Mouse (Mus musculus): ENCODE measurements at regions not wholly inside any gene's neighbourhood (a gene's known extent, or its start where the extent isn't known, plus 50 kb on each side); places are given as distances from the start of the nearest gene placed in this dataset.

DNA sequence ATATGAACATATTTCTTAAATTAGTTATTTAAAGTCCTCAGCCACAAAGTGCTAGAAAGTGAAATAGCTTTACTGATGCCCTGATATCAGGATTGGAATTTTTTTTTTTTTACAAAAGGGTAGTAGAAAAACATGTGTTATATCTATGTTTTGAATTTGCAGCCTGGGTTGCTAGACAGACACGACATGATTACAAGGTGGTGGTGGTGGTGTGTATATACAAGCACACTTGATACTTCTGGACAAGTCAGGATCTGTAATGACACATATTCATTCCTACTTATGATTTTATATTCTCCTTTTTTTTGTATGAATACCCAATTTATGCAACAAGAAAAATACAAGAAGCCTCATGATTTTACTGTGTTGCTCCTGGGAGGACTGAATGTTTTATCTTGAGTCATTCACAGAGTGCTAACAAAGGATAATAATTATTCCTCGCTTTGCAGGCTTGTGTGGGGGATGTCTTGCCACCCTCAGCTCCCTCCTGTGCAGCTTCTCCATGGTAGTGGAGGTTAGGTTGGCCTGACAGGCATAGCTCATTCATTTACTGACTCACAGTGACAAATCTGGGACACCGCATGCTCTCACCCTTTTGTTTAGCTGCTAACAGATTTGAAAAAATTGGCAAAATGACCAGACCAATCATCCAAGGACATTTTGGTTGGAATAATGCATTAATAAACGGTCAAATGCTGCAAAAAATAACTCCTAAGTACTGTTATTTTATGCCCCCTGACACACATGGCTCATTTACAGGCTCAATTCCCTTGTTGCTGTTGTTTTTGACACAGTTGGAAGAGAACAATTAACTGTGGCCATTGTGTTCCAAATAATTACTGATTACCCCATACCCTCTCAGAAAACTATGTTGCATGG, 303.3 kb upstream of the Sel1l start:
- H3K4me1 ChIP-seq (replicated peaks; ENCODE audit: low read depth, low read length) = peaks cover 5% of the 10 kb centered on the region
- no peak for TF ChIP-seq CTCF (conservative IDR thresholded peaks at IDR 0.05; ENCODE audit: low read length)
- no peak for TF ChIP-seq NANOG (IDR thresholded peaks at IDR 0.05; ENCODE audit: borderline replicate concordance, low read length)
- no peak for TF ChIP-seq POU5F1 (IDR thresholded peaks at IDR 0.05; ENCODE audit: borderline replicate concordance, low read length)
- H3K9me3 ChIP-seq (ENCODE audit: low read length) = no peaks in the 10 kb centered on the region
- no peaks in the 10 kb centered on the region for H3K27me3 ChIP-seq (ENCODE audit: insufficient read depth, low read length)
- H3K4me3 ChIP-seq (replicated peaks; ENCODE audit: low read length) = no peak overlapping the region
- H3K36me3 ChIP-seq (ENCODE audit: insufficient read depth, low read length) = no peaks in the 10 kb centered on the region

DNA sequence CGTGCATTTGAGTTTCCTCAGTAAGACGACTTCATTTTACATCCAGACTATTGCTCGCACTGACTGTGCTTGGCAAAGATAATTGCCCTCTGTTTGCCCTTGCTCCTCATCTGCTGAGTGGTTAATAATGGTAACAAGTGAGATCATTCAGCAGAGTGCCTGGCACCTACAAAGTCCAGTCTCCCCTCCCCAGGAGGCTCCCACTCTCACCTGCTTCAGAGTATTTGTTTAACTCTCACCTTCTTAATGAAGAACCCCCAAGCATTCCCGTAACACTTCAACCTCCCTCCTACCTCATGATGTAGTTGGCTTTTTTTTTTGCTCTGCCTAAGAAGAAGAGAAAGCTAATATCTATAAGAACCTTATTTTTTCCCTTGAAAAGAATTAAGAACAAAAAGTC, 288.6 kb upstream of the Sel1l start:
- no peak for TF ChIP-seq POU5F1 (IDR thresholded peaks at IDR 0.05; ENCODE audit: borderline replicate concordance, low read length)
- no peak for TF ChIP-seq NANOG (IDR thresholded peaks at IDR 0.05; ENCODE audit: borderline replicate concordance, low read length)
- TF ChIP-seq CTCF (conservative IDR thresholded peaks at IDR 0.05; ENCODE audit: low read length) = no peak
- H3K27me3 ChIP-seq (ENCODE audit: insufficient read depth, low read length) = no peaks in the 10 kb centered on the region

DNA sequence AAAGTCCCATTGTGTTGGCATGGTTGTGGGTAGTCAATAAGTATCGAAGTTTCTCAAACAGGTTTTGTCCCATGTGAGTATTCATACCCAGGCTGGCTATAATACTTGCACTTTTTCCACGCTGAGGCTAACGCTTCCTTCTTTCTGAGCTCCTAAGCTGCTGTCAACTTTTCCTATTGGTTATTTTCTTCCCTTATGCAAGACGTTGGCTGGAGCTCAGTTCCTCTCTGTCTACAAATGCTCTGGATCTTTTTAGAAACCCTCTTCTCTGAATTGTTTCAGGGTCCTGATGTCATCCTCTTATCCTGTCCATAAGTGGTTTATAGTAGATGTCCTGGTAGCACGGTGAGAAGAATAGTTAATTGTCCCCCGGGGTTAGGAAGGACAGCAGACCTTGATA, 278.7 kb upstream of the Sel1l start:
- H3K36me3 ChIP-seq (ENCODE audit: insufficient read depth, low read length) = no peaks in the 10 kb centered on the region
- H3K9me3 ChIP-seq (ENCODE audit: low read length) = no peaks in the 10 kb centered on the region
- H3K4me1 ChIP-seq (replicated peaks; ENCODE audit: low read depth, low read length) = no peaks in the 10 kb centered on the region
- no peaks in the 10 kb centered on the region for H3K27me3 ChIP-seq (ENCODE audit: insufficient read depth, low read length)
- no peak for TF ChIP-seq CTCF (conservative IDR thresholded peaks at IDR 0.05; ENCODE audit: low read length)
- no peak for TF ChIP-seq POU5F1 (IDR thresholded peaks at IDR 0.05; ENCODE audit: borderline replicate concordance, low read length)
- H3K4me3 ChIP-seq (replicated peaks; ENCODE audit: low read length) = no peak overlapping the region

More for the DNA sequence above, 288.6 kb upstream of the Sel1l start:
- no peaks in the 10 kb centered on the region for H3K9me3 ChIP-seq (ENCODE audit: low read length)
- H3K4me1 ChIP-seq (replicated peaks; ENCODE audit: low read depth, low read length) = no peaks in the 10 kb centered on the region
- no peaks in the 10 kb centered on the region for H3K36me3 ChIP-seq (ENCODE audit: insufficient read depth, low read length)
- no peak overlapping the region for H3K4me3 ChIP-seq (replicated peaks; ENCODE audit: low read length)

DNA sequence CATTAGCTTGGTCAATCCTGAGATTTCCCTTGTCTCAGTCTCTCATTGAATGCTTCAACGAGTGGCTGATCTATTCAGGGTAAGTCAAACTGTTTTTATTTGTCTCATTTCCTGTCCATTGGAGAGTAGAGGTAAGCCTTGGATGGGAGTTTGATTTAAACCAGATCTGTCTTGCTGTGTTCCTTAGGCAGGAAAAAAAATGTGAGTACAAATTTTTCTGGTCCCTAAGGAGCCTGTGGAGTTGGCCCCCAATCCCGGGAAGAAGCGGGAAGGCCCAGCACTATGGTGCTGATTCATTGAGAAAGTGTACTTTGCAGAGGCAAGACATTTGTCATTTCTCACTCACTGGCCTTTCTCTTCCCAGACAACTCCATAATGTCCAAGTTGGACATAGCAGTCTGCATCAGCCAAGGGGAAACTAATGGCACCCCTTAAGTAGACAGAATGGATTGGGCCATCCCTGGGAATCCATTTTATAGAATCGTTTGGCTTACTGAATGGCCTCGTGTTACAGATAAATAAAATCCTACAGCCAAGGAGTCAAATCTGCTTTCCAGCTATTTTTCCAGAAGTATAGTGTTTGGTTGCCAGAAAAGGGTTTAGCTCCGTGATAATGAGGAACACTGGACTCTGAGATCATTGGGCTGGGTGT, 271.3 kb upstream of the Sel1l start:
- Histone ChIP-seq H3K4me1 (replicated peaks; ENCODE audit: low read depth, low read length) (no peaks in the 10 kb centered on the region), H3K36me3 (ENCODE audit: insufficient read depth, low read length) (no peaks in the 10 kb centered on the region), H3K27me3 (ENCODE audit: insufficient read depth, low read length) (no peaks in the 10 kb centered on the region), H3K4me3 (replicated peaks; ENCODE audit: low read length) (no peak overlapping the region), H3K9me3 (ENCODE audit: low read length) (peaks cover 7% of the 10 kb centered on the region)
- no peak for TF ChIP-seq CTCF (conservative IDR thresholded peaks at IDR 0.05; ENCODE audit: low read length)
- no peak for TF ChIP-seq NANOG (IDR thresholded peaks at IDR 0.05; ENCODE audit: borderline replicate concordance, low read length)
- TF ChIP-seq POU5F1 (IDR thresholded peaks at IDR 0.05; ENCODE audit: borderline replicate concordance, low read length) = no peak

GRCm38 (mm10) chr12:92109615-92110014, 260.7 kb upstream of the Sel1l start:
- Histone ChIP-seq H3K27me3 (ENCODE audit: insufficient read depth, low read length) (no peaks in the 10 kb centered on the region), H3K36me3 (ENCODE audit: insufficient read depth, low read length) (no peaks in the 10 kb centered on the region), H3K9me3 (ENCODE audit: low read length) (no peaks in the 10 kb centered on the region), H3K4me3 (replicated peaks; ENCODE audit: low read length) (no peak overlapping the region), H3K4me1 (replicated peaks; ENCODE audit: low read depth, low read length) (peaks cover 5% of the 10 kb centered on the region)
- TF ChIP-seq NANOG (IDR thresholded peaks at IDR 0.05; ENCODE audit: borderline replicate concordance, low read length) (no peak), POU5F1 (IDR thresholded peaks at IDR 0.05; ENCODE audit: borderline replicate concordance, low read length) (no peak), CTCF (conservative IDR thresholded peaks at IDR 0.05; ENCODE audit: low read length) (no peak)

- Histone ChIP-seq H3K9me3 (ENCODE audit: low read length) (peaks cover 12% of the 10 kb centered on the region), H3K4me3 (replicated peaks; ENCODE audit: low read length) (no peak overlapping the region), H3K4me1 (replicated peaks; ENCODE audit: low read depth, low read length) (no peaks in the 10 kb centered on the region), H3K36me3 (ENCODE audit: insufficient read depth, low read length) (no peaks in the 10 kb centered on the region), H3K27me3 (ENCODE audit: insufficient read depth, low read length) (no peaks in the 10 kb centered on the region)
- TF ChIP-seq CTCF (conservative IDR thresholded peaks at IDR 0.05; ENCODE audit: low read length) (no peak), NANOG (IDR thresholded peaks at IDR 0.05; ENCODE audit: borderline replicate concordance, low read length) (no peak), POU5F1 (IDR thresholded peaks at IDR 0.05; ENCODE audit: borderline replicate concordance, low read length) (no peak)
These were observed 251.1 kb upstream of the Sel1l start for GRCm38 (mm10) chr12:92100080-92100479.

DNA sequence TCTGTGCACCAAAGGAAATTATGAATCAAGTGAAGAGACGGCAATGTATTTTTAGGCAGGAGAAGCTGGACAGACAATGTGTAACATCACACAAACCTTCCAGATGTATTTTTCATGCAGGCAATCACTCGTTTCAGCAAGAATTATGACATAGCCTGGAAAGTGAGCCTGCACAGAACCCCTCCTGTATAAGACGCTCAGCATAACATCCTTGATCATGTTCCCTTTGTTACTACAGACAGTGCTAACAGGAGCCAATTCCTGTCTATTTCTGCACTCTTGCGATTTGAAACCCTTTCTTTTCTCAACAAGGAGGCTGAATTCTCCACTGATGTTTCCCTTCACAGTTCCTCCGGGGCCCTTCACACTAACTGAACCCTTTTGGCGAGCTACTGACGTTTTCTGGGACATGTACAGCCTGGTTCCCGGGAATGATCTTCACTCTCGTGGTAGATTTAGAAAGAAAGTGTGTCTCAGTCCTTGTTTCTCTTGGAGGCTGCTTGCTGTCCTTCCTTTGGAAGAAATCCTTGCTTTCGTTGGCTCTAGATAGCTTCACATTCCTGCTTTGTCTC, 243.9 kb upstream of the Sel1l start:
- H3K4me1 ChIP-seq (replicated peaks; ENCODE audit: low read depth, low read length) = no peaks in the 10 kb centered on the region
- no peak for TF ChIP-seq CTCF (conservative IDR thresholded peaks at IDR 0.05; ENCODE audit: low read length)

DNA sequence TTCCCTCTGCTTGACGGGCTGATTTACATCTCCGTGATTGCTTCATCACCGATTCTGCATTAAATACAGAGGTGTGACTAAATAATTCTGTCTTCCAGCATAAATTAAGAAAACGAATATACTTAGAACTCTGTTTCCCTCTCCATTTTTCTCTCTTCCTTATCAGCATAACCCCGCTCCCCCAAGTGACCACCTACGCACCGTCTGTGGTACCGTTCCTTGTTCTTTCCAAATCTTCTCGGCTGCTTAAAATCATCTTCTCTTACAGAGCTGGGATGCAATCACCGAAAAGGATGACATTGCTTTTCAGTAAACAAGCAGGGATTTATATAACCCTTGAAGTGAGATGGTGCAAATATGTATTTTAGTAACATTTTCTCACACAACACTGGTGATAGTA, 224.3 kb upstream of the Sel1l start:
- TF ChIP-seq NANOG (IDR thresholded peaks at IDR 0.05; ENCODE audit: borderline replicate concordance, low read length) (no peak), CTCF (conservative IDR thresholded peaks at IDR 0.05; ENCODE audit: low read length) (no peak), POU5F1 (IDR thresholded peaks at IDR 0.05; ENCODE audit: borderline replicate concordance, low read length) (no peak)
- Histone ChIP-seq H3K36me3 (ENCODE audit: insufficient read depth, low read length) (no peaks in the 10 kb centered on the region), H3K9me3 (ENCODE audit: low read length) (no peaks in the 10 kb centered on the region), H3K27me3 (ENCODE audit: insufficient read depth, low read length) (no peaks in the 10 kb centered on the region), H3K4me1 (replicated peaks; ENCODE audit: low read depth, low read length) (no peaks in the 10 kb centered on the region), H3K4me3 (replicated peaks; ENCODE audit: low read length) (no peak overlapping the region)

More for the DNA sequence above, 243.9 kb upstream of the Sel1l start:
- H3K4me3 ChIP-seq (replicated peaks; ENCODE audit: low read length) = no peak overlapping the region
- no peaks in the 10 kb centered on the region for H3K27me3 ChIP-seq (ENCODE audit: insufficient read depth, low read length)
- no peaks in the 10 kb centered on the region for H3K36me3 ChIP-seq (ENCODE audit: insufficient read depth, low read length)
- no peaks in the 10 kb centered on the region for H3K9me3 ChIP-seq (ENCODE audit: low read length)
